Mouse (Mus musculus) ES-E14 (cell line): ENCODE data around the gene Samd10.

Experiments used
- CHD2 ChIP-seq: IDR thresholded peaks from 2 replicates; pipeline ENCODE4 v1.6.1; 2014; ENCODE audit warnings: mild to moderate bottlenecking, low read depth, low read length, inconsistent platforms
- HCFC1 ChIP-seq: IDR thresholded peaks from 2 replicates; pipeline ENCODE4 v1.6.1; 2012; ENCODE audit warnings: low read length, inconsistent platforms, borderline replicate concordance; ENCODE audit not compliant: insufficient read depth
- MAFK ChIP-seq: IDR thresholded peaks from 2 replicates; pipeline ENCODE4 v1.6.1; 2014; ENCODE audit warnings: mild to moderate bottlenecking, low read depth, low read length, inconsistent platforms; ENCODE audit not compliant: insufficient read depth
- ZC3H11A ChIP-seq: IDR thresholded peaks from 2 replicates; pipeline ENCODE4 v1.6.1; 2012; ENCODE audit warnings: low read depth, mild to moderate bottlenecking, inconsistent platforms, low read length, borderline replicate concordance
- ZNF384 ChIP-seq: IDR thresholded peaks from 2 replicates; pipeline ENCODE4 v1.6.1; 2012; ENCODE audit warnings: low read depth, low read length, inconsistent platforms

DNA sequence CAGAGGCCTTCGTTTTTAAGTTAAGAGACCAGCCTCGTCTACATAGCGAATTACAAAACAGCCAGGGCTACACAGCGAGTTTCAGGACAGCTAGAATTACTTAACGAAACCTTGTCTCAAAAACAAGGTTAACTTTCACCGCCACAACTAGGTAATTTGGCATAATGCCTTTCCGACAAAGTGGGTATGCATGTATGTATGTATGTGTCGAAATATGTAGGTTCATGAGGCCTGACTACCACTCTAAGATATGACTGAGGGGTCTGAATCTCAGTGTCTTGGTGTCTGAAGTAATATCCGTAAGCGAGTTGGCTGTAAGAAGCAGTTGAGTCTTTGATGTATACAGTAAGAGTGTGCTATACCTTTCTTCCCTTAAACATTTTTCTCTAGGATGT lies 2.7 kb upstream of the Samd10 start:
- TF ChIP-seq ZNF384 (no peak), MAFK (no peak), ZC3H11A (no peak), CHD2 (no peak), HCFC1 (no peak)
